Mouse (Mus musculus): ENCODE results near the gene Cpa5. TPM values are rescaled to one million over a fixed set of nuclear protein-coding genes. Genes with fewer than 3 reads are reported as not detected.

The Cpa5 gene
- polyA plus RNA-seq, 1 experiment from 2014 or later = 0.10 TPM

- DNase-seq (ENCODE audit: low spot score) (no peak), ATAC-seq (no peak)
- H3K4me2 ChIP-seq (ENCODE audit: low read length) = no peak overlapping the region
- H3K27me3 ChIP-seq (replicated peaks; ENCODE audit: control insufficient read depth, insufficient read depth, low read length) = no peaks in the 10 kb centered on the region
- no peaks in the 10 kb centered on the region for H3K36me3 ChIP-seq (ENCODE audit: control insufficient read depth, insufficient read depth, low read length)
- no peaks in the 10 kb centered on the region for H3K4me1 ChIP-seq (ENCODE audit: control insufficient read depth, insufficient read depth, low read length)
- no peaks in the 10 kb centered on the region for H3K9me3 ChIP-seq (replicated peaks; ENCODE audit: control insufficient read depth, low read length)
- H3K9ac ChIP-seq (ENCODE audit: low read length) = no peak overlapping the region
- no peak overlapping the region for H3K4me3 ChIP-seq (ENCODE audit: low read depth, low read length)
- 90% methylated on average over 7 of the region's 7 CpGs for WGBS
- H3K27ac ChIP-seq (ENCODE audit: low read depth, low read length) = no peak overlapping the region
Observed at GRCm38 (mm10) chr6:30594364-30594763, 16.4 kb upstream of the Cpa5 start.

- DNase-seq (ENCODE audit: low spot score) (peak; percentile 60), ATAC-seq (no peak)
- 87% methylated on average over 8 of the region's 8 CpGs for WGBS
Observed at GRCm38 (mm10) chr6:30596230-30596898, 14.4 kb upstream of the Cpa5 start.

GRCm38 (mm10) chr6:30600033-30600432, 10.8 kb upstream of the Cpa5 start:
- Histone ChIP-seq H3K4me3 (ENCODE audit: low read depth, low read length) (no peak overlapping the region), H3K27me3 (replicated peaks; ENCODE audit: control insufficient read depth, insufficient read depth, low read length) (no peaks in the 10 kb centered on the region), H3K27ac (ENCODE audit: low read depth, low read length) (no peak overlapping the region), H3K4me2 (ENCODE audit: low read length) (no peak overlapping the region), H3K36me3 (ENCODE audit: control insufficient read depth, insufficient read depth, low read length) (no peaks in the 10 kb centered on the region), H3K9me3 (replicated peaks; ENCODE audit: control insufficient read depth, low read length) (no peaks in the 10 kb centered on the region), H3K4me1 (ENCODE audit: control insufficient read depth, insufficient read depth, low read length) (no peaks in the 10 kb centered on the region), H3K9ac (ENCODE audit: low read length) (no peak overlapping the region)
- ATAC-seq (no peak), DNase-seq (ENCODE audit: low spot score) (no peak)
- WGBS = 91% methylated on average over 3 of the region's 3 CpGs

More at GRCm38 (mm10) chr6:30596230-30596898, 14.4 kb upstream of the Cpa5 start:
- H3K4me1 ChIP-seq (ENCODE audit: control insufficient read depth, insufficient read depth, low read length) = no peaks in the 10 kb centered on the region
- no peak overlapping the region for H3K4me2 ChIP-seq (ENCODE audit: low read length)
- no peaks in the 10 kb centered on the region for H3K9me3 ChIP-seq (replicated peaks; ENCODE audit: control insufficient read depth, low read length)
- H3K4me3 ChIP-seq (ENCODE audit: low read depth, low read length) = no peak overlapping the region
- H3K36me3 ChIP-seq (ENCODE audit: control insufficient read depth, insufficient read depth, low read length) = no peaks in the 10 kb centered on the region
- no peak overlapping the region for H3K27ac ChIP-seq (ENCODE audit: low read depth, low read length)
- H3K27me3 ChIP-seq (replicated peaks; ENCODE audit: control insufficient read depth, insufficient read depth, low read length) = no peaks in the 10 kb centered on the region
- no peak overlapping the region for H3K9ac ChIP-seq (ENCODE audit: low read length)

- Histone ChIP-seq H3K27me3 (replicated peaks; ENCODE audit: control insufficient read depth, insufficient read depth, low read length) (no peaks in the 10 kb centered on the region), H3K9ac (ENCODE audit: low read length) (no peak overlapping the region), H3K27ac (ENCODE audit: low read depth, low read length) (no peak overlapping the region), H3K4me1 (ENCODE audit: control insufficient read depth, insufficient read depth, low read length) (no peaks in the 10 kb centered on the region), H3K9me3 (replicated peaks; ENCODE audit: control insufficient read depth, low read length) (no peaks in the 10 kb centered on the region), H3K4me2 (ENCODE audit: low read length) (no peak overlapping the region), H3K36me3 (ENCODE audit: control insufficient read depth, insufficient read depth, low read length) (no peaks in the 10 kb centered on the region), H3K4me3 (ENCODE audit: low read depth, low read length) (no peak overlapping the region)
- no peak for DNase-seq (ENCODE audit: low spot score)
- 64% methylated on average over 1 of the region's 1 CpGs for WGBS
- no peak for ATAC-seq
Observed at GRCm38 (mm10) chr6:30600995-30601394, 9.8 kb upstream of the Cpa5 start.

- DNase-seq (ENCODE audit: low spot score) = no peak
Observed at GRCm38 (mm10) chr6:30604342-30604867, 6.4 kb upstream of the Cpa5 start.

GRCm38 (mm10) chr6:30605111-30605510, 5.7 kb upstream of the Cpa5 start:
- no peaks in the 10 kb centered on the region for H3K36me3 ChIP-seq (ENCODE audit: control insufficient read depth, insufficient read depth, low read length)
- no peaks in the 10 kb centered on the region; the same call in 1 of the 2 replicates for H3K4me1 ChIP-seq (ENCODE audit: control insufficient read depth, insufficient read depth, low read length)
- ATAC-seq (no peak), DNase-seq (ENCODE audit: low spot score) (no peak)
- H3K9ac ChIP-seq (ENCODE audit: low read length) = no peak overlapping the region
- WGBS = 95% methylated on average over 4 of the region's 4 CpGs
- H3K4me3 ChIP-seq (ENCODE audit: low read depth, low read length) = no peak overlapping the region
- H3K4me2 ChIP-seq (ENCODE audit: low read length) = no peak overlapping the region
- H3K27me3 ChIP-seq (replicated peaks; ENCODE audit: control insufficient read depth, insufficient read depth, low read length) = no peaks in the 10 kb centered on the region
- no peaks in the 10 kb centered on the region for H3K9me3 ChIP-seq (replicated peaks; ENCODE audit: control insufficient read depth, low read length)
- no peak overlapping the region for H3K27ac ChIP-seq (ENCODE audit: low read depth, low read length)

More at GRCm38 (mm10) chr6:30604342-30604867, 6.4 kb upstream of the Cpa5 start:
- Histone ChIP-seq H3K9me3 (replicated peaks; ENCODE audit: control insufficient read depth, low read length) (no peaks in the 10 kb centered on the region), H3K4me3 (ENCODE audit: low read depth, low read length) (no peak overlapping the region), H3K9ac (ENCODE audit: low read length) (no peak overlapping the region), H3K36me3 (ENCODE audit: control insufficient read depth, insufficient read depth, low read length) (no peaks in the 10 kb centered on the region), H3K27me3 (replicated peaks; ENCODE audit: control insufficient read depth, insufficient read depth, low read length) (no peaks in the 10 kb centered on the region), H3K4me2 (ENCODE audit: low read length) (no peak overlapping the region), H3K4me1 (ENCODE audit: control insufficient read depth, insufficient read depth, low read length) (no peaks in the 10 kb centered on the region), H3K27ac (ENCODE audit: low read depth, low read length) (no peak overlapping the region)
- ATAC-seq = no peak
- 79% methylated on average over 7 of the region's 7 CpGs for WGBS

GRCm38 (mm10) chr6:30605672-30606071, 5.1 kb upstream of the Cpa5 start:
- WGBS = 93% methylated on average over 5 of the region's 5 CpGs
- DNase-seq (ENCODE audit: low spot score) = no peak
- no peak for ATAC-seq
- Histone ChIP-seq H3K36me3 (ENCODE audit: control insufficient read depth, insufficient read depth, low read length) (no peaks in the 10 kb centered on the region), H3K27me3 (replicated peaks; ENCODE audit: control insufficient read depth, insufficient read depth, low read length) (no peaks in the 10 kb centered on the region), H3K4me2 (ENCODE audit: low read length) (no peak overlapping the region), H3K9me3 (replicated peaks; ENCODE audit: control insufficient read depth, low read length) (no peaks in the 10 kb centered on the region), H3K27ac (ENCODE audit: low read depth, low read length) (no peak overlapping the region), H3K4me3 (ENCODE audit: low read depth, low read length) (no peak overlapping the region), H3K4me1 (ENCODE audit: control insufficient read depth, insufficient read depth, low read length) (no peaks in the 10 kb centered on the region; the same call in 1 of the 2 replicates), H3K9ac (ENCODE audit: low read length) (no peak overlapping the region)

GRCm38 (mm10) chr6:30611212-30611611, 402 bp downstream of the Cpa5 start:
- Histone ChIP-seq H3K9me3 (replicated peaks; ENCODE audit: control insufficient read depth, low read length) (no peaks in the 10 kb centered on the region), H3K4me2 (ENCODE audit: low read length) (no peak overlapping the region), H3K9ac (ENCODE audit: low read length) (no peak overlapping the region), H3K27me3 (replicated peaks; ENCODE audit: control insufficient read depth, insufficient read depth, low read length) (no peaks in the 10 kb centered on the region), H3K4me1 (ENCODE audit: control insufficient read depth, insufficient read depth, low read length) (peaks cover 13% of the 10 kb centered on the region), H3K36me3 (ENCODE audit: control insufficient read depth, insufficient read depth, low read length) (no peaks in the 10 kb centered on the region), H3K27ac (ENCODE audit: low read depth, low read length) (no peak overlapping the region), H3K4me3 (ENCODE audit: low read depth, low read length) (no peak overlapping the region)
- DNase-seq (ENCODE audit: low spot score) = no peak
- WGBS = 11% methylated on average over 5 of the region's 5 CpGs
- no peak for ATAC-seq

GRCm38 (mm10) chr6:30614251-30614650, 3.4 kb downstream of the Cpa5 start:
- Histone ChIP-seq H3K36me3 (ENCODE audit: control insufficient read depth, insufficient read depth, low read length) (no peaks in the 10 kb centered on the region), H3K9me3 (replicated peaks; ENCODE audit: control insufficient read depth, low read length) (no peaks in the 10 kb centered on the region), H3K4me2 (ENCODE audit: low read length) (no peak overlapping the region), H3K9ac (ENCODE audit: low read length) (no peak overlapping the region), H3K27me3 (replicated peaks; ENCODE audit: control insufficient read depth, insufficient read depth, low read length) (no peaks in the 10 kb centered on the region), H3K27ac (ENCODE audit: low read depth, low read length) (no peak overlapping the region), H3K4me3 (ENCODE audit: low read depth, low read length) (no peak overlapping the region), H3K4me1 (ENCODE audit: control insufficient read depth, insufficient read depth, low read length) (peaks cover 43% of the 10 kb centered on the region)
- ATAC-seq (no peak), DNase-seq (ENCODE audit: low spot score) (no peak)
- 63% methylated on average over 6 of the region's 6 CpGs for WGBS

Measured in forebrain, embryonic 14.5 days (tissue).